Mouse (Mus musculus) MEL (cell line): ENCODE measurements around the gene Cntnap2. TPM values are rescaled to one million over a fixed set of nuclear protein-coding genes. Genes with fewer than 3 reads are reported as not detected.

ENCODE experiments used
- DNase-seq: peaks from one replicate; pipeline ENCODE4 v3.0.0; 2011; ENCODE audit warnings: low read depth, low spot score
- H3K27ac ChIP-seq: 2 replicates; pipeline ENCODE4 v1.5.1; 2012; ENCODE audit warnings: low read depth, mild to moderate bottlenecking, control low read depth, low read length, moderate library complexity; ENCODE audit not compliant: control insufficient read depth
- H3K27me3 ChIP-seq, 2 experiments: fragments of 150-350 bp in 1 of 2; sonication (generic) in 1 of 2; 2 replicates each; pipeline ENCODE4 v1.6.1; 2012; ENCODE audit warnings: low read length in 2 of 2, mild to moderate bottlenecking in 2 of 2, improper control_type of control experiment in 1 of 2, moderate library complexity in 1 of 2; ENCODE audit not compliant: insufficient read depth in 2 of 2, control insufficient read depth in 1 of 2
- H3K36me3 ChIP-seq, 2 experiments: 2 replicates each; pipeline ENCODE4 v1.6.1; 2012 to 2014; ENCODE audit warnings: low read length in 2 of 2, improper control_type of control experiment in 1 of 2, inconsistent platforms in 1 of 2, mild to moderate bottlenecking in 1 of 2; ENCODE audit not compliant: insufficient read depth in 2 of 2, control insufficient read depth in 1 of 2
- H3K4me1 ChIP-seq, 2 experiments: fragments of 150-350 bp in 1 of 2; sonication (generic) in 1 of 2; 2 replicates each; pipeline ENCODE4 v1.6.1; 2012; ENCODE audit warnings: low read length in 2 of 2, improper control_type of control experiment in 1 of 2, mild to moderate bottlenecking in 1 of 2; ENCODE audit not compliant: insufficient read depth in 2 of 2, control insufficient read depth in 1 of 2
- H3K4me3 ChIP-seq, 2 experiments: fragments of 150-350 bp in 1 of 2; sonication (generic) in 1 of 2; 2 replicates each; pipeline ENCODE4 v1.5.1; 2012; ENCODE audit warnings: low read depth in 2 of 2, low read length in 2 of 2, mild to moderate bottlenecking in 2 of 2, moderate library complexity in 2 of 2, control low read depth in 1 of 2, improper control_type of control experiment in 1 of 2; ENCODE audit not compliant: control insufficient read depth in 1 of 2, insufficient read depth in 1 of 2
- H3K79me2 ChIP-seq: 2 replicates; pipeline ENCODE4 v1.6.1; 2012; ENCODE audit warnings: mild to moderate bottlenecking, low read length, moderate library complexity; ENCODE audit not compliant: control insufficient read depth, poor library complexity, insufficient read depth
- H3K9ac ChIP-seq: 2 replicates; pipeline ENCODE4 v1.6.1; 2012; ENCODE audit warnings: low read depth, mild to moderate bottlenecking, control low read depth, low read length, moderate library complexity; ENCODE audit not compliant: control insufficient read depth, poor library complexity, severe bottlenecking
- H3K9me3 ChIP-seq: fragments of 150-350 bp; sonication (generic); replicated peaks from 2 replicates; pipeline ENCODE4 v1.6.1; 2012; ENCODE audit warnings: mild to moderate bottlenecking, low read length, improper control_type of control experiment, moderate library complexity; ENCODE audit not compliant: insufficient read depth
- BHLHE40 ChIP-seq: IDR thresholded peaks from 2 replicates; pipeline ENCODE4 v1.6.1; 2012; ENCODE audit warnings: low read depth, mild to moderate bottlenecking, inconsistent platforms, low read length, improper control_type of control experiment, borderline replicate concordance
- CHD1 ChIP-seq: IDR thresholded peaks from 2 replicates; pipeline ENCODE4 v1.6.1; 2012; ENCODE audit warnings: low read depth, mild to moderate bottlenecking, inconsistent platforms, low read length, improper control_type of control experiment
- CHD2 ChIP-seq: IDR thresholded peaks from 2 replicates; pipeline ENCODE4 v1.6.1; 2011; ENCODE audit warnings: low read length, improper control_type of control experiment
- ELF1 ChIP-seq: IDR thresholded peaks from 2 replicates; pipeline ENCODE4 v1.6.1; 2014; ENCODE audit warnings: low read depth, mild to moderate bottlenecking, inconsistent platforms, low read length, improper control_type of control experiment, moderate library complexity
- ETS1 ChIP-seq: IDR thresholded peaks from 2 replicates; pipeline ENCODE4 v1.6.1; 2012; ENCODE audit warnings: low read depth, mild to moderate bottlenecking, inconsistent platforms, low read length, improper control_type of control experiment, moderate library complexity
- GATA1 ChIP-seq: IDR thresholded peaks from 2 replicates; pipeline ENCODE4 v1.6.1; 2011; ENCODE audit warnings: low read depth, low read length, improper control_type of control experiment
- HCFC1 ChIP-seq: IDR thresholded peaks from 2 replicates; pipeline ENCODE4 v1.6.1; 2012; ENCODE audit warnings: low read depth, mild to moderate bottlenecking, inconsistent platforms, low read length, improper control_type of control experiment, moderate library complexity
- JUND ChIP-seq: IDR thresholded peaks from 2 replicates; pipeline ENCODE4 v1.6.1; 2011; ENCODE audit warnings: low read depth, mild to moderate bottlenecking, improper control_type of control experiment, low read length
- KAT2A ChIP-seq: conservative IDR thresholded peaks from 2 replicates; pipeline ENCODE4 v1.6.1; 2012; ENCODE audit warnings: low read depth, low read length, improper control_type of control experiment, inconsistent platforms
- MAFK ChIP-seq: IDR thresholded peaks from 2 replicates; pipeline ENCODE4 v1.6.1; 2011; ENCODE audit warnings: low read depth, mild to moderate bottlenecking, low read length, improper control_type of control experiment, borderline replicate concordance
- MAX ChIP-seq: IDR thresholded peaks from 2 replicates; pipeline ENCODE4 v1.6.1; 2011; ENCODE audit warnings: low read length, improper control_type of control experiment
- MAZ ChIP-seq: IDR thresholded peaks from 2 replicates; pipeline ENCODE4 v1.6.1; 2012; ENCODE audit warnings: low read depth, mild to moderate bottlenecking, inconsistent platforms, low read length, improper control_type of control experiment
- MXI1 ChIP-seq: IDR thresholded peaks from 2 replicates; pipeline ENCODE4 v1.6.1; 2011; ENCODE audit warnings: mild to moderate bottlenecking, low read depth, low read length, improper control_type of control experiment
- MYB ChIP-seq: IDR thresholded peaks from 2 replicates; pipeline ENCODE4 v1.6.1; 2011; ENCODE audit warnings: mild to moderate bottlenecking, low read depth, low read length, improper control_type of control experiment
- MYC ChIP-seq: IDR thresholded peaks from 2 replicates; pipeline ENCODE4 v1.6.1; 2011; ENCODE audit warnings: low read depth, mild to moderate bottlenecking, low read length, improper control_type of control experiment, moderate library complexity
- NELFE ChIP-seq: IDR thresholded peaks from 2 replicates; pipeline ENCODE4 v1.6.1; 2011; ENCODE audit warnings: low read depth, low read length, improper control_type of control experiment
- NRF1 ChIP-seq: IDR thresholded peaks from 2 replicates; pipeline ENCODE4 v1.6.1; 2014; ENCODE audit warnings: low read depth, mild to moderate bottlenecking, inconsistent platforms, low read length, improper control_type of control experiment, moderate library complexity; ENCODE audit not compliant: poor library complexity, insufficient read depth, severe bottlenecking
- POLR2A ChIP-seq, 2 experiments: IDR thresholded peaks; 2 replicates each; pipeline ENCODE4 v1.6.1; 2011 to 2012; ENCODE audit warnings: low read length in 2 of 2, mild to moderate bottlenecking in 2 of 2, control low read depth in 1 of 2, improper control_type of control experiment in 1 of 2, low read depth in 1 of 2, moderate library complexity in 1 of 2; ENCODE audit not compliant: control insufficient read depth in 1 of 2, insufficient read depth in 1 of 2, poor library complexity in 1 of 2
- POLR2AphosphoS2 ChIP-seq: IDR thresholded peaks from 2 replicates; pipeline ENCODE4 v1.6.1; 2011; ENCODE audit warnings: low read length, improper control_type of control experiment
- POLR2AphosphoS5 ChIP-seq: IDR thresholded peaks from 2 replicates; pipeline ENCODE4 v1.6.1; 2012; ENCODE audit warnings: low read depth, borderline replicate concordance, mild to moderate bottlenecking, inconsistent platforms, low read length, moderate library complexity, mixed read lengths
- RAD21 ChIP-seq: IDR thresholded peaks from 2 replicates; pipeline ENCODE4 v1.6.1; 2011; ENCODE audit warnings: mild to moderate bottlenecking, low read depth, low read length, improper control_type of control experiment
- RCOR1 ChIP-seq: IDR thresholded peaks from 2 replicates; pipeline ENCODE4 v1.6.1; 2012; ENCODE audit warnings: low read depth, mild to moderate bottlenecking, inconsistent platforms, low read length, improper control_type of control experiment
- SIN3A ChIP-seq: IDR thresholded peaks from 2 replicates; pipeline ENCODE4 v1.6.1; 2012; ENCODE audit warnings: low read length, improper control_type of control experiment, inconsistent platforms
- SMC3 ChIP-seq: IDR thresholded peaks from 2 replicates; pipeline ENCODE4 v1.6.1; 2011; ENCODE audit warnings: low read depth, low read length, improper control_type of control experiment
- TAL1 ChIP-seq: IDR thresholded peaks from 2 replicates; pipeline ENCODE4 v1.6.1; 2012; ENCODE audit warnings: mild to moderate bottlenecking, inconsistent platforms, low read length, moderate library complexity, mixed read lengths
- TCF12 ChIP-seq: IDR thresholded peaks from 2 replicates; pipeline ENCODE4 v1.6.1; 2014; ENCODE audit warnings: low read depth, mild to moderate bottlenecking, inconsistent platforms, low read length, improper control_type of control experiment, moderate library complexity
- USF2 ChIP-seq, 2 experiments: IDR thresholded peaks; 2 replicates each; pipeline ENCODE4 v1.6.1; 2011 to 2012; ENCODE audit warnings: improper control_type of control experiment in 2 of 2, low read length in 2 of 2, borderline replicate concordance in 1 of 2, inconsistent platforms in 1 of 2, low read depth in 1 of 2, mild to moderate bottlenecking in 1 of 2; ENCODE audit not compliant: insufficient read depth in 1 of 2
- ZC3H11A ChIP-seq: IDR thresholded peaks from 2 replicates; pipeline ENCODE4 v1.6.1; 2012; ENCODE audit warnings: low read depth, mild to moderate bottlenecking, inconsistent platforms, low read length, improper control_type of control experiment
- ZKSCAN1 ChIP-seq: IDR thresholded peaks from 2 replicates; pipeline ENCODE4 v1.6.1; 2012; ENCODE audit warnings: low read depth, mild to moderate bottlenecking, inconsistent platforms, low read length, improper control_type of control experiment, moderate library complexity
- ZMIZ1 ChIP-seq: IDR thresholded peaks from 2 replicates; pipeline ENCODE4 v1.6.1; 2012; ENCODE audit warnings: low read depth, mild to moderate bottlenecking, inconsistent platforms, low read length, improper control_type of control experiment, moderate library complexity
- polyA plus RNA-seq, 2 experiments: library from polyadenylated mRNA; stranded (reverse) in 1 of 2; unstranded in 1 of 2; fragments of >175 nt in 1 of 2; fragments of >200 nt in 1 of 2; gene quantifications; 2 replicates each; pipeline versions ENCODE4 v1.2.1 to v1.2.4; 2012; ENCODE audit warnings: low replicate concordance in 2 of 2, low read depth in 1 of 2; ENCODE audit not compliant: insufficient read length in 2 of 2, insufficient read depth in 1 of 2, missing spikeins in 1 of 2
- total RNA-seq: library from RNA; depleted of rRNA; stranded (reverse); fragments of 300-350 nt; gene quantifications from 2 replicates; pipeline ENCODE4 v1.2.3, GENCODE M21; 2012

The Cntnap2 gene
- total and polyA plus RNA-seq, 3 experiments: 0.01 TPM; not detected in 2

GRCm38 (mm10) chr6:45366442-45366841 is 307.3 kb downstream of the Cntnap2 start:
- Histone ChIP-seq H3K36me3 (no peaks in the 10 kb centered on the region), H3K79me2 (no peaks in the 10 kb centered on the region)
- no peak for DNase-seq

DNA sequence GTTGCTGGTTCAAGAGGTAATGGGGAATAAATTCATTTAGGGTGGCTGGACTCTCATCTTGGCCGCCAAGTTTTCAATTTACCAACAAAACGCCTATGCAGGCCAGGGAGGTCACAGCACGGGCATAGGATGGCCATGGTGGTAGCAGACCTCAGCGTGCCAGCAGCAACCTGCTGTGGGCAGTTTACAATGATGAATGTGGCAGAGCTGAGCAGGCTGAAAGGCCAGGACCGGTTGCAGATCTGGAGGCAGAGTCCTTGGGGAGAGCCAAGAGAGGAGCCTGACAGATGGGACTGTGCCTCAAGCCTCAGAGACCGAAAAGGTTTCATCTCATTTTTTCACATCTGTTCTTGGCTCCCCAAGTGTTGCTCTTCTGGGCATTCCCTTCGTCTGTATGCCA is 322.0 kb downstream of the Cntnap2 start:
- no peak for TF ChIP-seq TAL1
- TF ChIP-seq MAX: no peak
- no peak for TF ChIP-seq MAZ
- no peak for TF ChIP-seq ZMIZ1
- TF ChIP-seq NELFE: no peak
- no peak for TF ChIP-seq ZC3H11A
- TF ChIP-seq BHLHE40: no peak
- TF ChIP-seq POLR2A (IDR thresholded peaks at IDR 0.05; ENCODE audit: control insufficient read depth in 1 of 2, insufficient read depth in 1 of 2, low read depth in 1 of 2, low read length in 2 of 2, poor library complexity in 1 of 2): no peak
- TF ChIP-seq ETS1: no peak
- TF ChIP-seq TCF12: no peak
- TF ChIP-seq SMC3: no peak
- TF ChIP-seq RAD21: no peak
- TF ChIP-seq POLR2AphosphoS2: no peak
- TF ChIP-seq MAFK: no peak
- no peak for TF ChIP-seq JUND
- no peak for TF ChIP-seq USF2 (IDR thresholded peaks at IDR 0.05; ENCODE audit: borderline replicate concordance in 1 of 2, insufficient read depth in 1 of 2, low read depth in 1 of 2, low read length in 2 of 2)
- TF ChIP-seq POLR2AphosphoS5: no peak
- no peak for TF ChIP-seq SIN3A
- TF ChIP-seq, all 39 proteins: peak for 0
- Histone ChIP-seq H3K27ac (no peak overlapping the region), H3K4me3 (no peak overlapping the region), H3K9ac (no peak overlapping the region), H3K9me3 (no peaks in the 10 kb centered on the region), H3K4me1 (no peaks in the 10 kb centered on the region), H3K36me3 (no peaks in the 10 kb centered on the region), H3K79me2 (no peaks in the 10 kb centered on the region), H3K27me3 (no peaks in the 10 kb centered on the region)
- DNase-seq: no peak

More at GRCm38 (mm10) chr6:45366442-45366841, 307.3 kb downstream of the Cntnap2 start:
- Histone ChIP-seq H3K4me1 (no peaks in the 10 kb centered on the region), H3K27ac (no peak overlapping the region), H3K9me3 (no peaks in the 10 kb centered on the region), H3K4me3 (no peak overlapping the region), H3K27me3 (no peaks in the 10 kb centered on the region), H3K9ac (no peak overlapping the region)
- TF ChIP-seq ZKSCAN1: no peak
- no peak for TF ChIP-seq CHD1
- no peak for TF ChIP-seq GATA1
- TF ChIP-seq JUND: no peak
- no peak for TF ChIP-seq NRF1
- TF ChIP-seq MYB: no peak
- TF ChIP-seq CHD2: no peak
- TF ChIP-seq RCOR1: no peak
- TF ChIP-seq ZC3H11A: no peak
- TF ChIP-seq MXI1: no peak
- no peak for TF ChIP-seq HCFC1
- TF ChIP-seq MYC: no peak
- TF ChIP-seq ELF1: no peak
- no peak for TF ChIP-seq RAD21
- no peak for TF ChIP-seq SMC3
- no peak for TF ChIP-seq MAX
- no peak for TF ChIP-seq KAT2A
